Mouse (Mus musculus) gastrocnemius, adult 2 months (tissue): ENCODE results near the gene Plekhb1. TPM values are rescaled to one million over a fixed set of nuclear protein-coding genes. Genes with fewer than 3 reads are reported as not detected.

Experiments
- DNase-seq: peaks from one replicate; pipeline ENCODE4 v3.0.0; 2022
- H3K27ac ChIP-seq: fragments of 200-600 bp; 2 replicates; pipeline ENCODE4 v1.8.1; 2022; ENCODE audit warnings: mild to moderate bottlenecking
- H3K4me3 ChIP-seq: fragments of 200-600 bp; 2 replicates; pipeline ENCODE4 v1.8.1; 2022; ENCODE audit warnings: mild to moderate bottlenecking, moderate library complexity
- CTCF ChIP-seq: fragments of 200-600 bp; IDR thresholded peaks from 2 replicates; pipeline ENCODE4 v1.8.1; 2022; ENCODE audit warnings: antibody characterized with exemption, mild to moderate bottlenecking, moderate library complexity
- intact Hi-C: fragments of 180-260 bp; cut with DNase I; formaldehyde crosslinking; loops from one replicate; pipeline ENCODE4 v1.15.1; 2025
- total RNA-seq, 2 experiments: library from RNA; stranded (reverse); gene quantifications; 2 replicates each; pipeline ENCODE4 v1.2.3; 2021

Gene Plekhb1
- total RNA-seq, 2 experiments from 2014 or later: 29.7 to 48.8 TPM

- Histone ChIP-seq H3K27ac (peak within 1 kb of the TSS; percentile 96), H3K4me3 (peak within 1 kb of the TSS; percentile 100)
- TF ChIP-seq CTCF: peak; percentile 9; the same call in 1 of the 2 replicates
- intact Hi-C loops: loop anchor here (2.0 kb wide), 1 partner anchor 17 kb away; no protein-coding TSS in a partner anchor
- peak; percentile 99 for DNase-seq
These were observed 54.7 kb downstream of the Plekhb1 start, which contains the start of gene Rab6a for GRCm38 (mm10) chr7:100607214-100608129. Gene Rab6a (plus strand): TSS chr7:100607410.

GRCm38 (mm10) chr7:100600211-100600610 is 62.0 kb downstream of the Plekhb1 start:
- DNase-seq: no peak

GRCm38 (mm10) chr7:100593349-100593748 is 68.9 kb downstream of the Plekhb1 start:
- Histone ChIP-seq H3K4me3 (no peak overlapping the region), H3K27ac (no peak overlapping the region)
- TF ChIP-seq CTCF: no peak
- intact Hi-C loops: no loop called here
- no peak for DNase-seq

More at GRCm38 (mm10) chr7:100600211-100600610, 62.0 kb downstream of the Plekhb1 start:
- no peak for TF ChIP-seq CTCF
- intact Hi-C loops: no loop called here
- no peak overlapping the region for H3K4me3 ChIP-seq
- no peak overlapping the region for H3K27ac ChIP-seq

Other genes with a start within 250 kb of the Plekhb1 start
- gene Ucp3, start 189.4 kb downstream of the Plekhb1 start, total RNA-seq: 100 to 1,000 TPM; 141 to 174 TPM
- gene Ucp2, start 169.1 kb downstream of the Plekhb1 start, total RNA-seq: 10 to 100 TPM; 17.4 to 27.2 TPM
- not detected for gene Dnajb13, start 147.5 kb downstream of the Plekhb1 start, total RNA-seq
- gene Coa4, start 125.3 kb downstream of the Plekhb1 start, total RNA-seq: 10 to 100 TPM; 11.4 to 13.2 TPM
- gene Rab6a, start 55.0 kb downstream of the Plekhb1 start, total RNA-seq: 10 to 100 TPM; 64.9 to 67.6 TPM
- gene Mrpl48, start 54.1 kb downstream of the Plekhb1 start, total RNA-seq: 10 to 100 TPM; 55.0 to 60.2 TPM
- gene Fam168a, start 44.2 kb upstream of the Plekhb1 start, total RNA-seq: 10 to 100 TPM; 43.6 to 44.3 TPM
- gene Relt, start 201.0 kb upstream of the Plekhb1 start, total RNA-seq: 10 to 100 TPM in 1 of 2 experiments, 1 to 10 TPM in 1; 9.5 to 19.8 TPM